Mouse (Mus musculus): ENCODE measurements around the gene Ndufa4l2. TPM values are rescaled to one million over a fixed set of nuclear protein-coding genes. Genes with fewer than 3 reads are reported as not detected.

Ndufa4l2 gene
- polyA plus RNA-seq, 1 experiment from 2014 or later = 23.1 TPM

DNA sequence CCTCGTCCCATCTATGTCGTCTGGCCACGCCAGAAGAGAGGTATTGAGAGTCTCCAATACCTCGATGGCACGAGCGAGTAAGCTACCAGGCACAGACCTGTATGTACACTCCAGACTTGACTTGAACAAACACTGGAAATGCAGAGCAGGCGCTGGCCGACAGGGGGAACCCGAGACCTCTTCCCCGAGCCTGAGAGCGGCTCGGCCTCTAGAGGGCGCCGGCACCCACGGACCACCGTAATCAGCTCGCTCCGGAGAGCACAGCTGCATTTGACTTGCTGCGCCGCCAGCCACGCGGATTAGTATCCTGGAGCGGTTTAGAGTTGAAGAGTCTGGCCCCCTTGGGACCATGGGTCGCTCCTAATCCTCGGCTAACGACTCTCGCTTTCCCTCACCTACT, 2.0 kb upstream of the Ndufa4l2 start:
- peak overlapping the region; percentile 29; the same call in 1 of the 2 replicates for H3K27ac ChIP-seq (ENCODE audit: low read depth)

DNA sequence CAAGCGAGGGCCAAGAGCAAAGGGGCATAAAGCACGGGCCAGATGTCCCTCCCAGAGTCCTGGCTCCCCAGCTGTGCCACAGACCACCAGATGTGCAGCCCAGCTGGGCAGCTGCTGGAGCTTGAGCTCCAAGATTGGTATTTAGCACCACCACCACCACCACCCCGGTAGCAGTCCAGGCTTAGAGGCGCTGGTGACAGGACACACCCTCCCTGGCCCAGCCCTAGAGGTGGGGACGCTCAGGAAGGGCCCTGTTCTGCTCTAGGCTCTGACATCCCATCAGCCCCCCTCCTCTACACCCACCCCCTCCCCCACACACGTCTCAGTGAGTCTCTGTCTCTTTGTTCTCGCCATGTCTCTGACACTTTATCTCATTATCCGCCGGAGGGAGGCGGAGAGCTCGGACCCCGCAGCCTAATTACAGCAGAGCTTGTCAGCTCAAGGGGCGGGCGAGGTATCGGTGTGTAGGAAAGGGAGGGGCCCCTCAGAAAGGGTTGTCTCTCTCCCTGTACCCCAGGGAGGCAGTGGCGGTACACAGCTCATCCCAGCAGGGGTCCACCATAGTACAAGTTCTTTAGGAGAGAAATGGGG, 1.2 kb upstream of the Ndufa4l2 start:
- Histone ChIP-seq H3K9ac (replicated peaks) (peak overlapping the region; percentile 47), H3K9me3 (ENCODE audit: low read length) (no peaks in the 10 kb centered on the region), H3K36me3 (replicated peaks; ENCODE audit: insufficient read depth, low read length) (peaks cover 18% of the 10 kb centered on the region), H3K4me3 (ENCODE audit: low read depth, low read length) (peak overlapping the region; percentile 31), H3K4me2 (ENCODE audit: low read depth, low read length) (peak overlapping the region; percentile 71), H3K27me3 (ENCODE audit: insufficient read depth, low read length) (peaks cover 64% of the 10 kb centered on the region), H3K4me1 (ENCODE audit: insufficient read depth) (peaks cover 59% of the 10 kb centered on the region), H3K27ac (ENCODE audit: low read depth) (no peak overlapping the region)
- DNase-seq (peak; percentile 57), ATAC-seq (peak; percentile 33)
- WGBS (ENCODE audit: insufficient replicate concordance) = 1% methylated on average over 16 of the region's 16 CpGs
- TF ChIP-seq CTCF (IDR thresholded peaks at IDR 0.05; ENCODE audit: low read depth) = no peak
- TF ChIP-seq EP300 (IDR thresholded peaks at IDR 0.05; ENCODE audit: low read depth) = no peak

More for the DNA sequence above, 2.0 kb upstream of the Ndufa4l2 start:
- no peak for TF ChIP-seq EP300 (IDR thresholded peaks at IDR 0.05; ENCODE audit: low read depth)
- TF ChIP-seq CTCF (IDR thresholded peaks at IDR 0.05; ENCODE audit: low read depth) = peak; percentile 100
- peak overlapping the region; percentile 47 for H3K4me3 ChIP-seq (ENCODE audit: low read depth, low read length)
- peak overlapping the region; percentile 71 for H3K4me2 ChIP-seq (ENCODE audit: low read depth, low read length)
- peaks cover 71% of the 10 kb centered on the region for H3K27me3 ChIP-seq (ENCODE audit: insufficient read depth, low read length)
- H3K4me1 ChIP-seq (ENCODE audit: insufficient read depth) = peaks cover 61% of the 10 kb centered on the region
- DNase-seq (peak; percentile 97), ATAC-seq (peak; percentile 68)
- 0% methylated on average over 27 of the region's 27 CpGs for WGBS (ENCODE audit: insufficient replicate concordance)
- peaks cover 10% of the 10 kb centered on the region for H3K36me3 ChIP-seq (replicated peaks; ENCODE audit: insufficient read depth, low read length)
- peak overlapping the region; percentile 47; the same call in 1 of the 2 replicates for H3K9ac ChIP-seq (replicated peaks)
- no peaks in the 10 kb centered on the region for H3K9me3 ChIP-seq (ENCODE audit: low read length)

DNA sequence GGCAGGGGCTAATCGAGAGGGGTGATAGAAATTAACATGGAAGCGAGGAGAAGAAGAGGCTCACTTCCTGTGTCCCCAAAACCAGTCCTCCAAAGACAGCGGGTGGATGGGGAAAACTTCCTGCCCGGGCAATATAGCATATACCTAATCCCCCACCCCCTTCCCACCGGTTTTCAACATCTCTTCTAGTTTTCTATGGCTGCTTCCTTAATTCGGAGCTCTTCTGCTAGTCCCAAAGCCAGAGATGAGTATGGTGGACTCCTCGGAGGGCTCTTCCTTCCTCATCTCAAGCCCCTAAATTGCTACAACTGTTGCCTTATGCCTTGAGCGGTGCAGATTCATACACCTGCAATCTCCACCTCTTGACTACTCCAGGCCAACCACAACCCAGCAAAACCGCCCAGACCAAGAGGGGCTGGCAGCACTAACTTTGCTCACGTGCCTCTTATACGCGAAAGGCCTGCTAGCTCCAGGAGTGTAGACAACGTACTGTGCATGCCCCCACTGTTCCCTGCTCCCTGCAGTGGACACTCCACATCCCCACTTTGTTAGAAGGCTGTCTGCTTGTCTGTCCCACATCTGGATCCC, 562 bp upstream of the Ndufa4l2 start:
- Histone ChIP-seq H3K9ac (replicated peaks) (peak overlapping the region; percentile 57; the same call in 1 of the 2 replicates), H3K9me3 (ENCODE audit: low read length) (no peaks in the 10 kb centered on the region), H3K4me1 (ENCODE audit: insufficient read depth) (peaks cover 52% of the 10 kb centered on the region), H3K36me3 (replicated peaks; ENCODE audit: insufficient read depth, low read length) (peaks cover 24% of the 10 kb centered on the region), H3K27me3 (ENCODE audit: insufficient read depth, low read length) (peaks cover 58% of the 10 kb centered on the region), H3K27ac (ENCODE audit: low read depth) (peak overlapping the region; percentile 82; the same call in 1 of the 2 replicates), H3K4me2 (ENCODE audit: low read depth, low read length) (peak overlapping the region; percentile 71), H3K4me3 (ENCODE audit: low read depth, low read length) (peak overlapping the region; percentile 35; the same call in 1 of the 2 replicates)
- ATAC-seq (no peak), DNase-seq (no peak)
- WGBS (ENCODE audit: insufficient replicate concordance) = 14% methylated on average over 13 of the region's 13 CpGs
- TF ChIP-seq EP300 (IDR thresholded peaks at IDR 0.05; ENCODE audit: low read depth) = no peak
- no peak for TF ChIP-seq CTCF (IDR thresholded peaks at IDR 0.05; ENCODE audit: low read depth)

DNA sequence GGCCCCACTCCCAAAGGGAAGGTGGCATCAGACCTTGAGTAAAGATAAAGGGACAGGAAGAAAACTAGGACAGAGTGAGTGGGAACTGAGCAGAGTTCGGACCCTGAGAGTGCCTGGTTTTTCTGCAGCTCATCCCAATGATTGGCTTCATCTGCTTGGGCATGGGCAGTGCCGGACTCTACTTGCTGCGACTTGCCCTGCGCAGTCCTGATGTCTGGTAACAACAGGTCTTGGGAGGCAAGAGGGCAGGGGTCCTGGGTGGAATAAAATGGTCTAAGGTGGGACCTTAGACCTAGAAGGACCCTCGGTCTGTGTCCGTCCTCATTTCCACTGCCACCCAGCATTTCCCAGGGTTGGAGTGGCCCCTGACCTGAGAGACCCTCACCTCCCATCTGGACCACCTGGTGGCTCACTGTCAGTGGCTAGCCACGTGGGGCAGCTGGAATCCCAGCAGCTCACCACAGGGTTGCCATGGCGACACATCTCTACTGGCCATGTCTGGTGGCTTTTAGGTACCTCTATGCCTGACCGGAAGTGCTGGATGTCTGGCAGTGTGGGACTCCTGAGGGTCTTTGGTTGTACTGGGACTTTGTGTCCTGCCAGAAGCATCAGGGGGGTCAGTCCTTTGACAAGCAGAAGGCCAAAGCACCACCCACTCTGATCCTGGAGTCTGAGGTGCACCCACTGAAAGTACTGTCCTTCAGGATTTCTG, 660 bp downstream of the Ndufa4l2 start:
- peak overlapping the region; percentile 71 for H3K4me2 ChIP-seq (ENCODE audit: low read depth, low read length)
- no peaks in the 10 kb centered on the region for H3K9me3 ChIP-seq (ENCODE audit: low read length)
- no peak for TF ChIP-seq CTCF (IDR thresholded peaks at IDR 0.05; ENCODE audit: low read depth)
- TF ChIP-seq EP300 (IDR thresholded peaks at IDR 0.05; ENCODE audit: low read depth) = no peak
- ATAC-seq (no peak), DNase-seq (no peak)
- WGBS (ENCODE audit: insufficient replicate concordance) = 28% methylated on average over 9 of the region's 9 CpGs
- peaks cover 45% of the 10 kb centered on the region for H3K27me3 ChIP-seq (ENCODE audit: insufficient read depth, low read length)
- H3K4me1 ChIP-seq (ENCODE audit: insufficient read depth) = peaks cover 54% of the 10 kb centered on the region
- peaks cover 33% of the 10 kb centered on the region for H3K36me3 ChIP-seq (replicated peaks; ENCODE audit: insufficient read depth, low read length)
- peak overlapping the region; percentile 82; the same call in 1 of the 2 replicates for H3K27ac ChIP-seq (ENCODE audit: low read depth)
- peak overlapping the region; percentile 57 for H3K9ac ChIP-seq (replicated peaks)
- peak overlapping the region; percentile 35 for H3K4me3 ChIP-seq (ENCODE audit: low read depth, low read length)

DNA sequence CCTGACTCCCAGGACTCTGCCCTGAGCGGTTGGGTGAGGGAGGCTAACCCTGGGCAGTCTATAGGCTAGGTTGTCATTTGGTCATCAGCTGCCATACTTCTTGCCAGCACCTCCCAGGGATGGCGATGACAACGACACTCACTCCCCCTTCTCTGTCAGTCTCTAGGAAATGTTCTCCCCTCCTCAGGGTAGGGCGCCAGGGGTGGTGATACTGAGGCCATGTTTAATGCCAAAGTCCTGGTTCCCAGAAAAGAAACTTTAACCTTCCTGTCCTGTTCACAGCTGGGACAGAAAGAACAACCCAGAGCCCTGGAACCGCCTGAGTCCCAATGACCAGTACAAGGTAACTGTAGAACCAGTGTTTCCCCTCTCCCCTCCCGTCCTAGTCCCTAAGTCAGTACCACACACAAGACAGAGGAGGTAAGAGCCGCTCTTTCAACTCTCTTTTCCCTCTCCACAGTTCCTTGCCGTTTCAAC, 1.3 kb downstream of the Ndufa4l2 start:
- DNase-seq (no peak), ATAC-seq (no peak)
- peak overlapping the region; percentile 82 for H3K27ac ChIP-seq (ENCODE audit: low read depth)
- peaks cover 39% of the 10 kb centered on the region for H3K27me3 ChIP-seq (ENCODE audit: insufficient read depth, low read length)
- no peaks in the 10 kb centered on the region for H3K9me3 ChIP-seq (ENCODE audit: low read length)
- H3K4me2 ChIP-seq (ENCODE audit: low read depth, low read length) = peak overlapping the region; percentile 71
- H3K4me3 ChIP-seq (ENCODE audit: low read depth, low read length) = peak overlapping the region; percentile 35
- H3K4me1 ChIP-seq (ENCODE audit: insufficient read depth) = peaks cover 59% of the 10 kb centered on the region
- H3K36me3 ChIP-seq (replicated peaks; ENCODE audit: insufficient read depth, low read length) = peaks cover 33% of the 10 kb centered on the region
- 23% methylated on average over 8 of the region's 8 CpGs for WGBS (ENCODE audit: insufficient replicate concordance)
- H3K9ac ChIP-seq (replicated peaks) = peak overlapping the region; percentile 57
- TF ChIP-seq EP300 (IDR thresholded peaks at IDR 0.05; ENCODE audit: low read depth) = no peak
- no peak for TF ChIP-seq CTCF (IDR thresholded peaks at IDR 0.05; ENCODE audit: low read depth)

All from liver, postnatal 0 days (tissue).